Mouse (Mus musculus) heart, adult 10 weeks (tissue): ENCODE results near the gene Gnb2. TPM values are rescaled to one million over a fixed set of nuclear protein-coding genes. Genes with fewer than 3 reads are reported as not detected.

Experiments
- polyA plus RNA-seq: library from polyadenylated mRNA; stranded (reverse); fragments of 350-450 nt; fragmentation: Illumina TruSeq; extraction: RNeasy Lipid Tissue Mini Kit (QIAGEN cat#74804); gene quantifications from one replicate; pipeline ENCODE4 v1.2.3, GENCODE M21; 2014; ENCODE audit warnings: low read depth, low replicate concordance

Gnb2 gene
- 231 TPM for polyA plus RNA-seq

GRCm38 (mm10) chr5:137533117-137533827 is at the start of gene Gnb2, which contains the start of gene Epo:
Gene Gnb2 (minus strand): TSS chr5:137533510.
Gene Epo (minus strand): TSS chr5:137533242.

GRCm38 (mm10) chr5:137569665-137570064 is 36.4 kb upstream of the Gnb2 start, which contains the start of gene Tfr2:
Gene Tfr2 (plus strand): TSS chr5:137569840.

GRCm38 (mm10) chr5:137553411-137553837 is 20.1 kb upstream of the Gnb2 start, which contains the start of gene Actl6b:
Gene Actl6b (plus strand): TSS chr5:137553517.

DNA sequence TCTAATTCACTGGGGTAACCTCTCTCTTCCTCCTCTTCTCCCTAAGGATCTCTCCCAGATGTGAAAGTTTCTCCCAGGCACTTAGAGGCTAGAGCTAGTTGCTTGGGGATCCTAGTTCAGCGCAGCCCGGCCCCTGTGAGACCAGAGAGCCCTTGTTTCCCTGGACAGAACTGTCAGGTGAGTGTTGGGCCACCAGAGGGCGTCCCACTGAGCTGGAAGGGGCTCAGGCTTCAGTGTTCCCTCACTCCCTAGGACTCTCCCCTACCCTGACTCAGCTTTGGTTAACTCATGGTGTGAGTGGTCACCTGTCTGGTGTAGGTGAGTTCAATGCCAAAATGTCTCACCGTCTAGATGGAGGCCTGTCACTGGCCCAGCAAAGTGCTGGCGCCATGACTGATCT is 14.9 kb downstream of the Gnb2 start, which contains the start of gene Gigyf1:
Gene Gigyf1, plus strand, starts transcription at position 113 of the 400 bp plus-strand sequence.

GRCm38 (mm10) chr5:137501709-137502666 is 31.3 kb downstream of the Gnb2 start, which contains the start of gene Pop7:
Gene Pop7 (minus strand): TSS chr5:137502518.

Other genes with a start within 250 kb of the Gnb2 start
- 2.8 TPM for gene Ache, start 246.0 kb downstream of the Gnb2 start, polyA plus RNA-seq
- gene Ufsp1, start 238.9 kb downstream of the Gnb2 start, polyA plus RNA-seq: 9.2 TPM
- 80.4 TPM for gene Srrt, start 225.8 kb downstream of the Gnb2 start, polyA plus RNA-seq
- 17.0 TPM for gene Trip6, start 219.1 kb downstream of the Gnb2 start, polyA plus RNA-seq
- 4.2 TPM for gene Slc12a9, start 199.9 kb downstream of the Gnb2 start, polyA plus RNA-seq
- gene Ephb4, start 183.4 kb downstream of the Gnb2 start, polyA plus RNA-seq: 29.4 TPM
- gene Zan, start 56.4 kb downstream of the Gnb2 start, polyA plus RNA-seq: not detected
- gene Pop7, start 31.0 kb downstream of the Gnb2 start, polyA plus RNA-seq: 15.7 TPM
- 23.9 TPM for gene Gigyf1, start 15.0 kb downstream of the Gnb2 start, polyA plus RNA-seq
- gene Epo, start 268 bp downstream of the Gnb2 start, polyA plus RNA-seq: not detected
- not detected for gene Actl6b, start 20.0 kb upstream of the Gnb2 start, polyA plus RNA-seq
- not detected for gene Tfr2, start 36.3 kb upstream of the Gnb2 start, polyA plus RNA-seq
- 11.4 TPM for gene Mospd3, start 67.5 kb upstream of the Gnb2 start, polyA plus RNA-seq
- 74.5 TPM for gene Pcolce, start 80.3 kb upstream of the Gnb2 start, polyA plus RNA-seq
- gene Fbxo24, start 95.5 kb upstream of the Gnb2 start, polyA plus RNA-seq: 0.21 TPM
- 12.7 TPM for gene Lrch4, start 95.6 kb upstream of the Gnb2 start, polyA plus RNA-seq
- 10.8 TPM for gene Gm20605, start 95.7 kb upstream of the Gnb2 start, polyA plus RNA-seq
- gene Sap25, start 107.8 kb upstream of the Gnb2 start, polyA plus RNA-seq: 10.5 TPM
- 0.99 TPM for gene Irs3, start 112.2 kb upstream of the Gnb2 start, polyA plus RNA-seq
- 10.5 TPM for gene Agfg2, start 151.2 kb upstream of the Gnb2 start, polyA plus RNA-seq
- 1.2 TPM for gene Nyap1, start 208.1 kb upstream of the Gnb2 start, polyA plus RNA-seq
- gene Tsc22d4, start 212.2 kb upstream of the Gnb2 start, polyA plus RNA-seq: 177 TPM
- gene Ppp1r35, start 245.3 kb upstream of the Gnb2 start, polyA plus RNA-seq: 8.7 TPM